Mouse (Mus musculus): ENCODE measurements at regions not wholly inside any gene's neighbourhood (a gene's known extent, or its start where the extent isn't known, plus 50 kb on each side); places are given as distances from the start of the nearest gene placed in this dataset.
A peak's percentile ranks its signal among the peaks of the same experiment; 100 is the strongest.

DNA sequence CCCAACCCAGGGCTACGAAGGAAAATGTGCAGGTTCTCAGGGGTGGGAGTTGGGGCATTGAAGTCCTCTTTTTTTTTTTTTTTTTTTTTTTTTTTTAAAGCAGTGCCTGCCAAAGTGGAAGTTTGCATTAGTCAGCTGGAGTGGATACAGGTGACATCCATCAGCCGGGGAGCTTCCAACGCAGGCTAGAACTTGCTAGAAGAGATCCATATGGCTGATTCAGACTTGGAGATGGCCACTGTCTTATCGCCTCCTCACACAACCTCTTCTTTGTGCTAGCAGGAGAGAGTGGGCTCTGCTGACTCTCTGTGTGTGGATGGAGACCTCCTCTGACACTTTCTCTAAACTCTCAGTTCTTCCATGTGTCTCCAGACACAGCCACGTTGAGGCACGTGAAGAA, 53.9 kb upstream of the Neurl1b start:
- H3K9ac ChIP-seq = no peak overlapping the region
- WGBS = 62% methylated on average over 6 of the region's 6 CpGs
- peak overlapping the region; percentile 37; the same call in 1 of the 2 replicates for H3K27ac ChIP-seq

DNA sequence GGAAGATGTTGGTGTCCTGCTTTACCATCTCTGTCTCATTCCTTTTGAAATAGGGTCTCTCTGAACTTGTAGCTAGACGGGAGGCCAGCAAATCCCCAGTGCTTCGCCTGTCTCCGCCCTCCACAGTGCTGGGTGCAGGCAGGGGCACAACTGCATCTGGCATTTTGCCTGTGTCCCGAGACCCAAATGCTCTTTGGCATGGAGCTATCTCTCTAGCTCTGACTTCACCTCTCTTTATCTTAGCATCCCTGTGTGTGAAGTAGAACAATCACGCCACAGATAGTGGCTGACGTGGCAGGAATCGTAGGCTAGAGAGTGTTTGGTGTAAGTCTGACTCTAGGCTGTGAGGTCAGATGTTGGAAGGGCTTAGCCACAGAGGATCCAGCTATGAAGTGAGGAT, 53.2 kb upstream of the Neurl1b start:
- H3K4me1 ChIP-seq = peaks cover 58% of the 10 kb centered on the region
- ATAC-seq (replicated peaks; ENCODE audit: low FRiP score) = no peak
- H3K9me3 ChIP-seq (replicated peaks) = no peaks in the 10 kb centered on the region
- 0 out of 2 replicates have a peak overlapping the region, but pooled peaks have one; percentile 37 for H3K27ac ChIP-seq
- no peaks in the 10 kb centered on the region for H3K36me3 ChIP-seq
- H3K27me3 ChIP-seq = no peaks in the 10 kb centered on the region
- no peak overlapping the region for H3K4me3 ChIP-seq (replicated peaks)
- H3K4me2 ChIP-seq = no peak overlapping the region
- no peak overlapping the region for H3K9ac ChIP-seq
- WGBS = 76% methylated on average over 7 of the region's 7 CpGs

More for the DNA sequence above, 53.9 kb upstream of the Neurl1b start:
- Histone ChIP-seq H3K4me1 (peaks cover 53% of the 10 kb centered on the region), H3K9me3 (replicated peaks) (no peaks in the 10 kb centered on the region), H3K27me3 (no peaks in the 10 kb centered on the region), H3K36me3 (no peaks in the 10 kb centered on the region), H3K4me3 (replicated peaks) (no peak overlapping the region), H3K4me2 (no peak overlapping the region)
- no peak for ATAC-seq (replicated peaks; ENCODE audit: low FRiP score)

DNA sequence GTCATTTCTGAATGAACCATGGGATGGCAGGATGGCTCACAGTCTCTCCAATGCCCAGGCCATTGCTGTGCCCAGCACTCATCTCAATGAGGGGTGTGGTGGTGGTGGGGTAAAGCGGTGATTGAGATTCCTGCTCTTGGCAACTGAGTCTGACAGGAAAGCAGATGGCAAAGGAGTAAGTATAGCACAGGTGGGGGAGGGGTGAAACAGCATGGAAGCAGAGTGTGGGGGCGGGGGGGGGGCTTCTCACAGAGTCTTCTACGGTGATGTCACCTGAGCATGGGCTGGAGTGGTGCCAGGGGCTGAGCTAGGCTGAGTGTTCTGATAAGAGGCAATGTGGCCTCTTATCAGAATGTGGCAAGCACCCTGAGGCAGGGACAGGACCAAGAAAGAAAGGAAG, 52.6 kb upstream of the Neurl1b start:
- Histone ChIP-seq H3K27ac (no peak overlapping the region), H3K4me3 (replicated peaks) (no peak overlapping the region), H3K4me2 (no peak overlapping the region), H3K36me3 (no peaks in the 10 kb centered on the region), H3K9me3 (replicated peaks) (no peaks in the 10 kb centered on the region), H3K4me1 (peaks cover 64% of the 10 kb centered on the region), H3K27me3 (no peaks in the 10 kb centered on the region), H3K9ac (no peak overlapping the region)
- ATAC-seq (replicated peaks; ENCODE audit: low FRiP score) = no peak
- WGBS = 51% methylated on average over 2 of the region's 3 CpGs

DNA sequence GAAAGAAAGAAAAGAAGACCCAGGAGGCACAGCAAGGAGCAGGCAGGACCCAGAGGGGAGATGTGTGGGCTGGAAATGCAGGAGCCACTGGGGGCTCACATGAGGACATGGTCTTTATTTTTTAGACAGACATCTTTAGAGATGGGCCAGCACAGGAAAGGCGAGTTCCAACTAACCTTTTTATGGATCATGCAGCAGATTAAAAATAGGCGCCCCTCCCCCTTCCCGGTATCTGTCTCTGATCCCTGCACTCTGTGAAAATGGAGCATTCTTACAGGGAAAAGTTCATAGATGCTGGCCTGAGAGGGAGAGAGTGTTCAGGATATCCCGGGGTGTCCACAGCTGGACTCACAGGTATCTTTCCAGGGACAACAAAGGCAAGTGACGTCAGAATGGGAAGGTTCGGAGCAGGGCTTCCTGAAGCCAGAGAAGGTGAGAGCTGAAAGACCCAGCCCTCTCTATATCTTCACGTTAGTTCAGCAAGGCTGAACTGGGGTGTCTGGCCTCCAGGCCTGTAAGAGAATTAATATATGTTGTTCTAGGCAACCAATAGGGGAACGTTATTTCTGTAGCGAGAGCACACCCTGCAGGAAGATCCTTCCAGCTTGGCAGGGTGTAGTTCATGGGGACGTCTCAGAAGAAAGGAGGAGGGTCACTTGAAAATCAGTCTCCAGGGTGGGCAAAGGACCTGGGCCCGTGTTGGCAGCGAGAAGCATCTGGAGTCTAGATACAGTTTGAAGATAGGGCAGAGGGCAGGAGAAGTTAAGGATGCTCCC, 51.9 kb upstream of the Neurl1b start:
- Histone ChIP-seq H3K27ac (no peak overlapping the region), H3K4me3 (replicated peaks) (no peak overlapping the region), H3K27me3 (no peaks in the 10 kb centered on the region), H3K36me3 (no peaks in the 10 kb centered on the region), H3K4me1 (peaks cover 66% of the 10 kb centered on the region), H3K9me3 (replicated peaks) (no peaks in the 10 kb centered on the region), H3K4me2 (no peak overlapping the region), H3K9ac (no peak overlapping the region)
- 61% methylated on average over 12 of the region's 12 CpGs for WGBS
- ATAC-seq (replicated peaks; ENCODE audit: low FRiP score) = no peak

DNA sequence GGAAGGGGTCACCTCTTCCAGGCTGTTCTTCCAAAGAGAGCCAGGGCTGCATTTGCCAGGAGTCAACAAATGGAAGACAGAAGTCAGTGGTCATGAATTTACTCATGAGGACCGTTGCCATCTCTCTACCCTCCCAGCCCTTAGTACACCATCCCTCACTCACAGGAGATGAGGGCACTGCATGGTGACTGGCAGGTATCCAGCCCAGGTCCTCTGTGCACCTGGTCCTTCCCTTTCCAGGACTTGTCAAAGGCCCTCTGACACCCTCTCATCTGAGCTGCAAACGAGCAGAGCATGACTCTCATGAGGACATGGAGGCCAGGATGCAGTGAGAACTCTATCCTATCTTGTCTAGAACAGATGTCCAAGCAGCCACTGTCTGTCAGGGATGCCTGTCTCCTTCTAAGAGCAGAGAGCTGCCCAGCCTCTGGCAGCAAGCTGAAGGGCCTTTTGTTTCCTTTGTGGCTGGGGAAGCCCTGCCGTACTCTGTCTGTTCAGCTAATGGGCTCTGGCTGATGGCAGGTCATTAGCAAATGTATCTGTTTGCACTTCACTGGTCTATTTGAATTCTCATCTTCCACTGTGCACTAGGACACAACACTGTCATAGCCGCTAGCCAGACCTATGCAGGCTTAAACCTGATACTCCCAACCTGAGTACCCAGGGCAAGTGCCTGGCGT, 50.6 kb upstream of the Neurl1b start:
- H3K27me3 ChIP-seq = no peaks in the 10 kb centered on the region
- no peak overlapping the region for H3K4me3 ChIP-seq (replicated peaks)
- H3K4me1 ChIP-seq = peaks cover 71% of the 10 kb centered on the region
- H3K9ac ChIP-seq = no peak overlapping the region
- H3K27ac ChIP-seq = no peak overlapping the region
- WGBS = 63% methylated on average over 5 of the region's 5 CpGs
- H3K9me3 ChIP-seq (replicated peaks) = no peaks in the 10 kb centered on the region
- no peak overlapping the region for H3K4me2 ChIP-seq
- ATAC-seq (replicated peaks; ENCODE audit: low FRiP score) = no peak
- H3K36me3 ChIP-seq = no peaks in the 10 kb centered on the region

Data from kidney, embryonic 15.5 days (tissue).